Mouse (Mus musculus) cortical plate, adult 2 months (tissue): ENCODE measurements around the gene Lrrc74a.

Experiments used
- CTCF ChIP-seq: fragments of 200-500 bp; IDR thresholded peaks from 2 replicates; pipeline ENCODE4 v1.5.1; 2011; ENCODE audit warnings: mild to moderate bottlenecking, control low read depth, low read length; ENCODE audit not compliant: insufficient read depth; ENCODE audit errors: extremely low read depth
- POLR2A ChIP-seq: fragments of 200-500 bp; IDR thresholded peaks from 2 replicates; pipeline ENCODE4 v1.6.1; 2011; ENCODE audit warnings: mild to moderate bottlenecking, low read length, control low read depth; ENCODE audit not compliant: insufficient read depth; ENCODE audit errors: extremely low read depth

GRCm38 (mm10) chr12:86725706-86726105 lies 8.5 kb upstream of the Lrrc74a start:
- TF ChIP-seq CTCF (no peak), POLR2A (0 out of 2 replicates have a peak, but pooled peaks have one; percentile 25)
